Mouse (Mus musculus): ENCODE data around the gene Arhgef2.

DNA sequence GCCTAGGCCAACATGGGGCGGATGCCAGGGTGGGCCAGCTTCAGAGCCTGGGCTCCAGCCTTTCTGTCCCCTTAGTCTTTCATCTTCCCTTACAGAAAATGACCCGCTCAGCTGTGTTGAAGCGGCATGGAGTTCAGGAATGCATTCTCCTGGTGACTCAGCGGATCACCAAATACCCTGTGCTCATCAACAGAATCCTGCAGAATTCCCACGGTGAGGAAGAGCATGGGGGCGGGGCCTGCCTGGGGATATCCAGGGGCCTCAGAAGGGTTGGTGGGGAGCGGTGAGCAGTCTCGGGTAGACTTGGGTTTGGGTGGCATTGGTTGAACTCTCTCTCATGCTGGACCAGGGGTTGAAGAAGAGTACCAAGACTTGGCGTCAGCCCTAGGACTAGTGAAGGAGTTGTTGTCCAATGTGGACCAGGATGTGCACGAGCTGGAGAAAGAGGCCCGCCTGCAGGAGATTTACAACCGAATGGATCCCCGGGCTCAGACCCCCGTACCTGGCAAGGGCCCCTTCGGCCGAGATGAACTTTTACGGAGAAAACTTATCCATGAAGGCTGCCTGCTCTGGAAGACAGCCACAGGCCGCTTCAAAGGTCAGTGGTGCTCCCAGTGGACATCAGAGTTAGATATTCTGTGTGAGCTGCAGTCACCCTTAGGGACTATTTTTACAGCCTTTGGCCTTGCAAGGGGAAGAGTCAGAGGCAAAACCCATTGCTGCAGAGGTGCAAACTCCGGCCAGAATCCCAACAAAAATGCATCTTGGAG lies 29.9 kb downstream of the Arhgef2 start:
- TF ChIP-seq CTCF (IDR thresholded peaks at IDR 0.05; ENCODE audit: borderline replicate concordance, insufficient read depth, low read length) (no peak), POLR2A (IDR thresholded peaks at IDR 0.05; ENCODE audit: low read depth, low read length) (no peak)

Data from embryonic fibroblast, embryonic 13.5 days (primary cell).